Mouse (Mus musculus): ENCODE measurements around the gene Cecr2.

DNA sequence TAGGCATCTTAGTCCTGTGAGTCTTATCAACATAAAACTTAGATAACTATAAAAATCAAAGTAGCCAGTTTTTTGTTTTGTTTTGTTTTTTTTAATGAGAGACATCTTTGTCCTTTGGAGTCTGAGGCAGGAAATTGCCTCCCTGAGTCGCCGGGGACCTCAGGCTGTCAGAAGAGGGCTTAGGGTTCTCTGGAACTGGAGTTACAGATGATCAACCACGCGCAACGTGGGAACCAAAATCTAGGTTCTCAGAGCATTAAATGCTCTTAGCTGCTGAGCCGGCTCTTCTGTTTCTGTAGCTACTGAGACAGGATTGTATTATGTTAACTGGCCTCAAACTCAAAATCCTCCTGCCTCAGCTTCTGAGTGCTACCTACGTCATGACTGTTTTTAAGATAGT, 22.4 kb upstream of the Cecr2 start:
- TF ChIP-seq CTCF (IDR thresholded peaks at IDR 0.05; ENCODE audit: low read depth, low read length) (no peak), POLR2A (IDR thresholded peaks at IDR 0.05; ENCODE audit: borderline replicate concordance, low read depth, low read length) (no peak)
